Mouse (Mus musculus) E14TG2a.4 (cell line): ENCODE results near the gene Astl.

Experiments used
- CTCF ChIP-seq: conservative IDR thresholded peaks from 2 replicates; pipeline ENCODE4 v1.5.1; 2014; ENCODE audit warnings: low read length
- POU5F1 ChIP-seq: IDR thresholded peaks from 2 replicates; pipeline ENCODE4 v1.6.1; 2014; ENCODE audit warnings: low read length, borderline replicate concordance

DNA sequence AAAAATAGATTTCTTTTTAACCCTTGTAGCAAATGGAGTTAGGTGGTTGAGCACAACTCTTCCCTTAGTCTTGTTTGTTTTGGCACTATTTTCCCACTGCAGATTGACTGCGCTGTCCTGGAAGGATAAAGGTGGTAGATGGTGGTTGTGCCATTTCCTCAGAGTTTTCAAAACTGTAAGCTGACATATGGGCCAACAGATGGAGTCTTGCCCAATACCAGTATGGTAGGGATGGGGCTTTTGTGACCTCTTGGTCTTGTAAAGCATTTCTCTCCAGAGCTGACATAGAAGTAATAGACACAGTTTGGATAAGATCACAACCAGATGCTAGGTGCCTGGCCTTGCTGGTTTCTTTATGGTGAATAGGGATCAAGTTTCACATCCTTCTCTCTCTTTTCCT lies 40.4 kb upstream of the Astl start:
- TF ChIP-seq CTCF (no peak), POU5F1 (no peak)
